Mouse (Mus musculus) C2C12 (cell line): Measurements from ENCODE around the gene Armcx3.
"Not testable (repeated sequence)": the region's sequence is repeated elsewhere in the genome, so short reads cannot be mapped to it uniquely, and the experiment has no call there.

ENCODE experiments used
- CTCF ChIP-seq: IDR thresholded peaks from one replicate; pipeline ENCODE4 v1.5.1; 2011; ENCODE audit not compliant: control insufficient read depth, insufficient read depth, insufficient read length
- MAX ChIP-seq: IDR thresholded peaks from one replicate; pipeline ENCODE4 v1.6.1; 2011; ENCODE audit warnings: mild to moderate bottlenecking, control low read depth
- MYOG ChIP-seq: IDR thresholded peaks from one replicate; pipeline ENCODE4 v1.6.1; 2011; ENCODE audit not compliant: control insufficient read depth, insufficient read length; ENCODE audit errors: extremely low read depth
- USF1 ChIP-seq: IDR thresholded peaks from one replicate; pipeline ENCODE4 v1.6.1; 2011; ENCODE audit warnings: low read depth, mild to moderate bottlenecking, control low read depth, moderate library complexity

- TF ChIP-seq CTCF, USF1, MYOG, MAX: not testable (repeated sequence)
Measured at GRCm38 (mm10) chrX:134723762-134724161, 32.6 kb upstream of the Armcx3 start.
